Mouse (Mus musculus) limb, embryonic 14.5 days (tissue): Measurements from ENCODE around the gene Nfe2. TPM values are rescaled to one million over a fixed set of nuclear protein-coding genes. Genes with fewer than 3 reads are reported as not detected.

ENCODE experiments used
- ATAC-seq: fragments of 200-750 bp; cut with Nextera tagmentation; 2 replicates; pipeline ENCODE4 v1.8.0; 2017; ENCODE audit warnings: low read depth, moderate number of reproducible peaks, moderate TSS enrichment; ENCODE audit not compliant: low FRiP score
- DNase-seq: peaks from one replicate; pipeline ENCODE4 v3.0.0-alpha.2; 2015; ENCODE audit warnings: low spot score
- H3K27ac ChIP-seq: fragments of 300-500 bp; sonication (generic); replicated peaks from 2 replicates; pipeline ENCODE4 v1.5.1; 2014; ENCODE audit warnings: low read depth, mild to moderate bottlenecking, low read length, moderate library complexity, mixed read lengths
- H3K27me3 ChIP-seq: fragments of 300-500 bp; sonication (generic); 2 replicates; pipeline ENCODE4 v1.6.1; 2014; ENCODE audit warnings: low read length, mixed read lengths; ENCODE audit not compliant: control insufficient read depth, insufficient read depth
- H3K36me3 ChIP-seq: fragments of 300-500 bp; sonication (generic); 2 replicates; pipeline ENCODE4 v1.6.1; 2014; ENCODE audit warnings: mild to moderate bottlenecking, low read length, moderate library complexity, mixed read lengths; ENCODE audit not compliant: control insufficient read depth, insufficient read depth
- H3K4me1 ChIP-seq: fragments of 300-500 bp; sonication (generic); 2 replicates; pipeline ENCODE4 v1.6.1; 2014; ENCODE audit warnings: antibody characterized with exemption, low read length, mixed read lengths; ENCODE audit not compliant: control insufficient read depth, insufficient read depth
- H3K4me2 ChIP-seq: fragments of 300-500 bp; sonication (generic); replicated peaks from 2 replicates; pipeline ENCODE4 v1.6.1; 2014; ENCODE audit warnings: low read depth, mild to moderate bottlenecking, low read length, moderate library complexity; ENCODE audit not compliant: severe bottlenecking
- H3K4me3 ChIP-seq: fragments of 300-500 bp; sonication (generic); replicated peaks from 2 replicates; pipeline ENCODE4 v1.5.1; 2014; ENCODE audit warnings: low read length
- H3K9ac ChIP-seq: fragments of 300-500 bp; sonication (generic); 2 replicates; pipeline ENCODE4 v1.6.1; 2014; ENCODE audit warnings: mild to moderate bottlenecking, low read depth, low read length, moderate library complexity; ENCODE audit not compliant: severe bottlenecking
- H3K9me3 ChIP-seq: fragments of 300-500 bp; sonication (generic); 2 replicates; pipeline ENCODE4 v1.6.1; 2016; ENCODE audit warnings: low read length; ENCODE audit not compliant: control insufficient read depth
- POLR2A ChIP-seq: fragments of 200-500 bp; IDR thresholded peaks from 2 replicates; pipeline ENCODE4 v1.8.0; 2012; ENCODE audit warnings: inconsistent platforms, mild to moderate bottlenecking, moderate library complexity, borderline replicate concordance; ENCODE audit not compliant: insufficient read depth, insufficient read length; ENCODE audit errors: extremely low read depth
- WGBS: fragments of 180-500 bp; shearing (Covaris S2); extraction: QIAGEN DNeasy Blood & Tissue Kit; methylation state at CpG from one replicate; pipeline ENCODE4 v1.1.7; 2014; 5-methylcytosine and 5-hydroxymethylcytosine counted together
- polyA plus RNA-seq, 2 experiments: library from polyadenylated mRNA; depleted of rRNA in 1 of 2; stranded (reverse) in 1 of 2; unstranded in 1 of 2; fragments of >200 nt; fragmentation: Nextera tagmentation in 1 of 2; extraction: Ambion mirVana in 1 of 2; gene quantifications; 2 replicates each; pipeline versions ENCODE4 v1.2.1 to v1.2.3; 2012 to 2014

Nfe2 gene
- polyA plus RNA-seq, 2 experiments: 1.5 TPM

DNA sequence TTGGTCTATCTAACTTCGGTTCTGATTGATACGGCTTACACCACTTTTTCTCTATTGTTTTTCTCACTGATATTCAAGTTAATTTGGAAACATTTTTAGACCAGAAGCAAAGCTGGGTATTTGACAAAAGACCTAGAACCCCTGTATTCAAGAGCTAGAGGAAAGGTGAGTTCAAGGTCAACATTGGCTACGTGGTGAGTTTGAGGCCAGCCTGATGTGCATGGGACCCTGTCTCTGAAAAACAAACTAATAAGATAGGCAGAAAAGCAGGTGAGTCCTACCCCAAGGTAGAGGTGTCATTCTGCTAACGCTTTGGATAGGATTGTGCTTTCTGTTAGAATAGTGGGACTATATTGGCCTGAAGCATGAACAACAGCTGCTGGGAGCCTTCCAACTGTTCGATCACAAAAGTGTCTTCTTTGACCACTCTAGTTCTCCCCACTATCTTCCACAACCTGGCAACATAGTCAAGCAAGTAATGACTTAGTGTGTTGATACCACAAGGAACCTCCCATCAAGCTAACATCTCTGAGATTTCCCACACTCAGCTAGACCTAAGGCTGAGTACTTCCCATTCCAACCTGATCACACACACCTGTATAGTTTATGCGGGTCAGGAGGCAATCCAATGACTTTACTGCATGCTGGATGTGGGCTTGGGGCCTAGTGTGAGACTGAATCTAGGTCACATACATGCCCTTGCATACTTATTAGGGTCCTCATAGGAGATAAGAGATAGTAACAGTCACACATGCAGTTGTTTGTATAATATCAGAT, 1.8 kb downstream of the Nfe2 start:
- WGBS: 88% methylated on average over 6 of the region's 6 CpGs

DNA sequence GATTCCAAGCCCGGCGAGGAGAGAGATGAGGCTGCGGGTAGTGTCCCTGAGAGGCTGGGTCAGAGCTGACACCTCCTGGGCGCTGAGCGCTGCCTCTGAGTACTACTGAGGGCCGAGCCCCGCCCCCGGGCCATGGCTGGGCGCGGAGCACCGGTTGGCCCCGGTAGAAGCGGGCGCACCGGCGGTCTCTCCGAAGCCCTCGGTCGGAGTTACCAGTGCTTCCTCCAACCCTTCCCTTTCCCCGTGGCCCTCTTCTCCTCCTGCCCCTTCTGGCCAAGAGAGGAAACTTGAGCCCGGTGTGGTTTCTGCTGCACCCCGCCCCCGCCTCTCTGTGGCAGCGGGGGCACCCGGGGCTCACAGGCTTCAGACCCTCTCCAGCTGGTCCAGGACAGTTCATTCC, 3.0 kb downstream of the Nfe2 start:
- no peak for TF ChIP-seq POLR2A
- peak; percentile 59 for ATAC-seq
- no peaks in the 10 kb centered on the region for H3K9me3 ChIP-seq
- no peaks in the 10 kb centered on the region for H3K27me3 ChIP-seq
- WGBS: under 1% methylated on average over 25 of the region's 25 CpGs
- H3K4me2 ChIP-seq: peak overlapping the region; percentile 93
- H3K9ac ChIP-seq: peak overlapping the region; percentile 63
- H3K4me3 ChIP-seq: peak overlapping the region; percentile 37
- H3K4me1 ChIP-seq: peaks cover 8% of the 10 kb centered on the region
- H3K27ac ChIP-seq: no peak overlapping the region
- H3K36me3 ChIP-seq: no peaks in the 10 kb centered on the region
- peak; percentile 30 for DNase-seq

More for the DNA sequence above, 1.8 kb downstream of the Nfe2 start:
- Histone ChIP-seq H3K4me3 (no peak overlapping the region), H3K27me3 (no peaks in the 10 kb centered on the region), H3K27ac (no peak overlapping the region), H3K4me1 (peaks cover 8% of the 10 kb centered on the region), H3K9ac (no peak overlapping the region), H3K4me2 (no peak overlapping the region), H3K9me3 (no peaks in the 10 kb centered on the region), H3K36me3 (no peaks in the 10 kb centered on the region)
- ATAC-seq (no peak), DNase-seq (no peak)
- no peak for TF ChIP-seq POLR2A

DNA sequence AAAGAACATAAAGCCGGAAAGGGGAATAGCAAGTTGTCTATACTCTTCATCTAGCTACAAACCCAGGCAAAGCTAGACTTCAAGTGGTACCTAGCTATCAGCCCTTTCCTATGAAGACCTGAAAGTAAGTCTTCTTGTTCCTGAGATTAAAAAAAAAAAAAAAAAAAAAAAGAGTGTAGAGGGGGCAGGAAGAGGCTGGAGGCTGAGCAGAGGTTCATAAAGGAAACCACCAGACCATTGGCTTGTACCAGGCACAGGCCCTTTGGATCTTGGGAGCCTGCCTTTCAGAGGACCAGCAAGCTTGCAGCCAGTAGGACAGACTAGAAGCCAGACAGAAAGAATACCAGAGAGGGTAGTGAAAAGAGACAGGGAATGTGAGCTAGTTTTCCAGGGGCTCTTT, 4.9 kb downstream of the Nfe2 start:
- Histone ChIP-seq H3K27me3 (no peaks in the 10 kb centered on the region), H3K36me3 (peaks cover 8% of the 10 kb centered on the region), H3K27ac (no peak overlapping the region), H3K4me2 (no peak overlapping the region), H3K9me3 (no peaks in the 10 kb centered on the region), H3K4me3 (no peak overlapping the region), H3K9ac (no peak overlapping the region), H3K4me1 (peaks cover 8% of the 10 kb centered on the region)
- ATAC-seq: no peak
- DNase-seq: no peak
- WGBS: 100% methylated on average over 1 of the region's 1 CpGs
- TF ChIP-seq POLR2A: no peak

GRCm38 (mm10) chr15:103252660-103253059, 5.5 kb downstream of the Nfe2 start:
- ATAC-seq (no peak), DNase-seq (no peak)
- no peaks in the 10 kb centered on the region for H3K27me3 ChIP-seq
- no peaks in the 10 kb centered on the region for H3K9me3 ChIP-seq
- H3K4me2 ChIP-seq: no peak overlapping the region
- no peak overlapping the region for H3K9ac ChIP-seq
- H3K27ac ChIP-seq: no peak overlapping the region
- no peak overlapping the region for H3K4me3 ChIP-seq
- peaks cover 8% of the 10 kb centered on the region for H3K4me1 ChIP-seq
- peaks cover 15% of the 10 kb centered on the region for H3K36me3 ChIP-seq
- 89% methylated on average over 3 of the region's 3 CpGs for WGBS
- no peak for TF ChIP-seq POLR2A

- peaks cover 26% of the 10 kb centered on the region for H3K36me3 ChIP-seq
- no peak overlapping the region for H3K9ac ChIP-seq
- H3K27ac ChIP-seq: no peak overlapping the region
- H3K4me3 ChIP-seq: no peak overlapping the region
- TF ChIP-seq POLR2A: no peak
- H3K4me1 ChIP-seq: peaks cover 8% of the 10 kb centered on the region
- 43% methylated on average over 1 of the region's 1 CpGs for WGBS
- no peak for DNase-seq
- H3K4me2 ChIP-seq: no peak overlapping the region
- no peaks in the 10 kb centered on the region for H3K9me3 ChIP-seq
- no peaks in the 10 kb centered on the region for H3K27me3 ChIP-seq
- ATAC-seq: no peak
Measured at GRCm38 (mm10) chr15:103251595-103251994, 6.6 kb downstream of the Nfe2 start.
